Mouse (Mus musculus) MEL (cell line): Measurements from ENCODE around the gene Nob1. TPM values are rescaled to one million over a fixed set of nuclear protein-coding genes. Genes with fewer than 3 reads are reported as not detected.

ENCODE experiments used
- DNase-seq: peaks from one replicate; pipeline ENCODE4 v3.0.0; 2011; ENCODE audit warnings: low read depth, low spot score
- H3K27ac ChIP-seq: 2 replicates; pipeline ENCODE4 v1.5.1; 2012; ENCODE audit warnings: low read depth, mild to moderate bottlenecking, control low read depth, low read length, moderate library complexity; ENCODE audit not compliant: control insufficient read depth
- H3K27me3 ChIP-seq, 2 experiments: fragments of 150-350 bp in 1 of 2; sonication (generic) in 1 of 2; 2 replicates each; pipeline ENCODE4 v1.6.1; 2012; ENCODE audit warnings: low read length in 2 of 2, mild to moderate bottlenecking in 2 of 2, improper control_type of control experiment in 1 of 2, moderate library complexity in 1 of 2; ENCODE audit not compliant: insufficient read depth in 2 of 2, control insufficient read depth in 1 of 2
- H3K36me3 ChIP-seq, 2 experiments: 2 replicates each; pipeline ENCODE4 v1.6.1; 2012 to 2014; ENCODE audit warnings: low read length in 2 of 2, improper control_type of control experiment in 1 of 2, inconsistent platforms in 1 of 2, mild to moderate bottlenecking in 1 of 2; ENCODE audit not compliant: insufficient read depth in 2 of 2, control insufficient read depth in 1 of 2
- H3K4me1 ChIP-seq, 2 experiments: fragments of 150-350 bp in 1 of 2; sonication (generic) in 1 of 2; 2 replicates each; pipeline ENCODE4 v1.6.1; 2012; ENCODE audit warnings: low read length in 2 of 2, improper control_type of control experiment in 1 of 2, mild to moderate bottlenecking in 1 of 2; ENCODE audit not compliant: insufficient read depth in 2 of 2, control insufficient read depth in 1 of 2
- H3K4me3 ChIP-seq, 2 experiments: fragments of 150-350 bp in 1 of 2; sonication (generic) in 1 of 2; 2 replicates each; pipeline ENCODE4 v1.5.1; 2012; ENCODE audit warnings: low read depth in 2 of 2, low read length in 2 of 2, mild to moderate bottlenecking in 2 of 2, moderate library complexity in 2 of 2, control low read depth in 1 of 2, improper control_type of control experiment in 1 of 2; ENCODE audit not compliant: control insufficient read depth in 1 of 2, insufficient read depth in 1 of 2
- H3K79me2 ChIP-seq: 2 replicates; pipeline ENCODE4 v1.6.1; 2012; ENCODE audit warnings: mild to moderate bottlenecking, low read length, moderate library complexity; ENCODE audit not compliant: control insufficient read depth, poor library complexity, insufficient read depth
- H3K9ac ChIP-seq: 2 replicates; pipeline ENCODE4 v1.6.1; 2012; ENCODE audit warnings: low read depth, mild to moderate bottlenecking, control low read depth, low read length, moderate library complexity; ENCODE audit not compliant: control insufficient read depth, poor library complexity, severe bottlenecking
- H3K9me3 ChIP-seq: fragments of 150-350 bp; sonication (generic); replicated peaks from 2 replicates; pipeline ENCODE4 v1.6.1; 2012; ENCODE audit warnings: mild to moderate bottlenecking, low read length, improper control_type of control experiment, moderate library complexity; ENCODE audit not compliant: insufficient read depth
- BHLHE40 ChIP-seq: IDR thresholded peaks from 2 replicates; pipeline ENCODE4 v1.6.1; 2012; ENCODE audit warnings: low read depth, mild to moderate bottlenecking, inconsistent platforms, low read length, improper control_type of control experiment, borderline replicate concordance
- CHD1 ChIP-seq: IDR thresholded peaks from 2 replicates; pipeline ENCODE4 v1.6.1; 2012; ENCODE audit warnings: low read depth, mild to moderate bottlenecking, inconsistent platforms, low read length, improper control_type of control experiment
- CHD2 ChIP-seq: IDR thresholded peaks from 2 replicates; pipeline ENCODE4 v1.6.1; 2011; ENCODE audit warnings: low read length, improper control_type of control experiment
- CTCF ChIP-seq, 3 experiments: IDR thresholded peaks in 2 of 3; conservative IDR thresholded peaks in 1 of 3; 2 replicates each; pipeline ENCODE4 v1.5.1; 2011 to 2012; ENCODE audit warnings: low read length in 3 of 3, low read depth in 2 of 3, mild to moderate bottlenecking in 2 of 3, improper control_type of control experiment in 1 of 3, inconsistent platforms in 1 of 3, mixed read lengths in 1 of 3, moderate library complexity in 1 of 3; ENCODE audit not compliant: control insufficient read depth in 1 of 3, insufficient read depth in 1 of 3, poor library complexity in 1 of 3, severe bottlenecking in 1 of 3
- E2F4 ChIP-seq: IDR thresholded peaks from 2 replicates; pipeline ENCODE4 v1.6.1; 2011; ENCODE audit warnings: low read depth, low read length, improper control_type of control experiment, borderline replicate concordance
- ELF1 ChIP-seq: IDR thresholded peaks from 2 replicates; pipeline ENCODE4 v1.6.1; 2014; ENCODE audit warnings: low read depth, mild to moderate bottlenecking, inconsistent platforms, low read length, improper control_type of control experiment, moderate library complexity
- ETS1 ChIP-seq: IDR thresholded peaks from 2 replicates; pipeline ENCODE4 v1.6.1; 2012; ENCODE audit warnings: low read depth, mild to moderate bottlenecking, inconsistent platforms, low read length, improper control_type of control experiment, moderate library complexity
- GATA1 ChIP-seq: IDR thresholded peaks from 2 replicates; pipeline ENCODE4 v1.6.1; 2011; ENCODE audit warnings: low read depth, low read length, improper control_type of control experiment
- HCFC1 ChIP-seq: IDR thresholded peaks from 2 replicates; pipeline ENCODE4 v1.6.1; 2012; ENCODE audit warnings: low read depth, mild to moderate bottlenecking, inconsistent platforms, low read length, improper control_type of control experiment, moderate library complexity
- JUND ChIP-seq: IDR thresholded peaks from 2 replicates; pipeline ENCODE4 v1.6.1; 2011; ENCODE audit warnings: low read depth, mild to moderate bottlenecking, improper control_type of control experiment, low read length
- MAX ChIP-seq: IDR thresholded peaks from 2 replicates; pipeline ENCODE4 v1.6.1; 2011; ENCODE audit warnings: low read length, improper control_type of control experiment
- MAZ ChIP-seq: IDR thresholded peaks from 2 replicates; pipeline ENCODE4 v1.6.1; 2012; ENCODE audit warnings: low read depth, mild to moderate bottlenecking, inconsistent platforms, low read length, improper control_type of control experiment
- MXI1 ChIP-seq: IDR thresholded peaks from 2 replicates; pipeline ENCODE4 v1.6.1; 2011; ENCODE audit warnings: mild to moderate bottlenecking, low read depth, low read length, improper control_type of control experiment
- MYC ChIP-seq: IDR thresholded peaks from 2 replicates; pipeline ENCODE4 v1.6.1; 2011; ENCODE audit warnings: low read depth, mild to moderate bottlenecking, low read length, improper control_type of control experiment, moderate library complexity
- NELFE ChIP-seq: IDR thresholded peaks from 2 replicates; pipeline ENCODE4 v1.6.1; 2011; ENCODE audit warnings: low read depth, low read length, improper control_type of control experiment
- NRF1 ChIP-seq: IDR thresholded peaks from 2 replicates; pipeline ENCODE4 v1.6.1; 2014; ENCODE audit warnings: low read depth, mild to moderate bottlenecking, inconsistent platforms, low read length, improper control_type of control experiment, moderate library complexity; ENCODE audit not compliant: poor library complexity, insufficient read depth, severe bottlenecking
- POLR2A ChIP-seq, 2 experiments: IDR thresholded peaks; 2 replicates each; pipeline ENCODE4 v1.6.1; 2011 to 2012; ENCODE audit warnings: low read length in 2 of 2, mild to moderate bottlenecking in 2 of 2, control low read depth in 1 of 2, improper control_type of control experiment in 1 of 2, low read depth in 1 of 2, moderate library complexity in 1 of 2; ENCODE audit not compliant: control insufficient read depth in 1 of 2, insufficient read depth in 1 of 2, poor library complexity in 1 of 2
- POLR2AphosphoS2 ChIP-seq: IDR thresholded peaks from 2 replicates; pipeline ENCODE4 v1.6.1; 2011; ENCODE audit warnings: low read length, improper control_type of control experiment
- POLR2AphosphoS5 ChIP-seq: IDR thresholded peaks from 2 replicates; pipeline ENCODE4 v1.6.1; 2012; ENCODE audit warnings: low read depth, borderline replicate concordance, mild to moderate bottlenecking, inconsistent platforms, low read length, moderate library complexity, mixed read lengths
- SIN3A ChIP-seq: IDR thresholded peaks from 2 replicates; pipeline ENCODE4 v1.6.1; 2012; ENCODE audit warnings: low read length, improper control_type of control experiment, inconsistent platforms
- TAL1 ChIP-seq: IDR thresholded peaks from 2 replicates; pipeline ENCODE4 v1.6.1; 2012; ENCODE audit warnings: mild to moderate bottlenecking, inconsistent platforms, low read length, moderate library complexity, mixed read lengths
- TBP ChIP-seq: IDR thresholded peaks from 2 replicates; pipeline ENCODE4 v1.8.0; 2011; ENCODE audit warnings: low read depth, low read length, improper control_type of control experiment
- TCF12 ChIP-seq: IDR thresholded peaks from 2 replicates; pipeline ENCODE4 v1.6.1; 2014; ENCODE audit warnings: low read depth, mild to moderate bottlenecking, inconsistent platforms, low read length, improper control_type of control experiment, moderate library complexity
- UBTF ChIP-seq: IDR thresholded peaks from 2 replicates; pipeline ENCODE4 v1.6.1; 2012; ENCODE audit warnings: low read depth, mild to moderate bottlenecking, inconsistent platforms, low read length, improper control_type of control experiment, moderate library complexity, borderline replicate concordance; ENCODE audit not compliant: insufficient read depth
- USF1 ChIP-seq: IDR thresholded peaks from 2 replicates; pipeline ENCODE4 v1.6.1; 2014; ENCODE audit warnings: low read depth, mild to moderate bottlenecking, inconsistent platforms, low read length, improper control_type of control experiment, moderate library complexity
- USF2 ChIP-seq, 2 experiments: IDR thresholded peaks; 2 replicates each; pipeline ENCODE4 v1.6.1; 2011 to 2012; ENCODE audit warnings: improper control_type of control experiment in 2 of 2, low read length in 2 of 2, borderline replicate concordance in 1 of 2, inconsistent platforms in 1 of 2, low read depth in 1 of 2, mild to moderate bottlenecking in 1 of 2; ENCODE audit not compliant: insufficient read depth in 1 of 2
- polyA plus RNA-seq, 2 experiments: library from polyadenylated mRNA; stranded (reverse) in 1 of 2; unstranded in 1 of 2; fragments of >175 nt in 1 of 2; fragments of >200 nt in 1 of 2; gene quantifications; 2 replicates each; pipeline versions ENCODE4 v1.2.1 to v1.2.4; 2012; ENCODE audit warnings: low replicate concordance in 2 of 2, low read depth in 1 of 2; ENCODE audit not compliant: insufficient read length in 2 of 2, insufficient read depth in 1 of 2, missing spikeins in 1 of 2
- total RNA-seq: library from RNA; depleted of rRNA; stranded (reverse); fragments of 300-350 nt; gene quantifications from 2 replicates; pipeline ENCODE4 v1.2.3, GENCODE M21; 2012

Gene Nob1
- total and polyA plus RNA-seq, 3 experiments: 125 to 200 (median 144) TPM

DNA sequence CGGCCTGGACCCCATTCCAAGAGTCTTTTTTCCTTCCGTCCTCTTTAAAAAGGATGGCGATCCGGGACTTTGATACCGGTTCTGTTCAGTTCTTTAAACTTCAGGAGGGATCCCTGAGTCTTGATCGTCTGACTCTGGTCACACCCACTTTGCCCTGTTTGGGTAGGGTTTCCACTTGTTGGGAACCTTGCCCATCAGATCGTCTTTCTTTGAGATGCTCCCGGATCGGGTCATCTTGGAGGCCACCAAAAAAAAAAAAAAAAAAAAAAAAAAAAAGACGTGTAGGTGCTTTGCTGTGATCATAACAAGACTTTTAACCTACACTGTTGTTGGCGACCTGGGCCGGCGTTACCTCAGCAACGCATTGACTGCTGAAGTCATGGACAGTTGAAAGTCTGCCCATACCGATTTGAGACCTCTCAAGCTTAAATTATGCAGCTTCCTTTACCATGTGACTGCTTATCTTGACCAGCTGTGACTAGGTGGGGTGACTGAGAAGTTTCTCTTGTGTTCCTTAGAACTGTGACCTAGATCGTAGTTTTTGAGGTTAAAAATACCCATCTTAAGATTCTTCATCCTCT lies 12.1 kb upstream of the Nob1 start (continued):
- TF ChIP-seq POLR2A (IDR thresholded peaks at IDR 0.05; ENCODE audit: control insufficient read depth in 1 of 2, insufficient read depth in 1 of 2, low read depth in 1 of 2, low read length in 2 of 2, poor library complexity in 1 of 2): 0 out of 4 replicates have a peak, but pooled peaks of 1 of the 2 experiments have one; percentile 33
- peak; percentile 42 for TF ChIP-seq TAL1
- peak; percentile 84 for TF ChIP-seq MAX

DNA sequence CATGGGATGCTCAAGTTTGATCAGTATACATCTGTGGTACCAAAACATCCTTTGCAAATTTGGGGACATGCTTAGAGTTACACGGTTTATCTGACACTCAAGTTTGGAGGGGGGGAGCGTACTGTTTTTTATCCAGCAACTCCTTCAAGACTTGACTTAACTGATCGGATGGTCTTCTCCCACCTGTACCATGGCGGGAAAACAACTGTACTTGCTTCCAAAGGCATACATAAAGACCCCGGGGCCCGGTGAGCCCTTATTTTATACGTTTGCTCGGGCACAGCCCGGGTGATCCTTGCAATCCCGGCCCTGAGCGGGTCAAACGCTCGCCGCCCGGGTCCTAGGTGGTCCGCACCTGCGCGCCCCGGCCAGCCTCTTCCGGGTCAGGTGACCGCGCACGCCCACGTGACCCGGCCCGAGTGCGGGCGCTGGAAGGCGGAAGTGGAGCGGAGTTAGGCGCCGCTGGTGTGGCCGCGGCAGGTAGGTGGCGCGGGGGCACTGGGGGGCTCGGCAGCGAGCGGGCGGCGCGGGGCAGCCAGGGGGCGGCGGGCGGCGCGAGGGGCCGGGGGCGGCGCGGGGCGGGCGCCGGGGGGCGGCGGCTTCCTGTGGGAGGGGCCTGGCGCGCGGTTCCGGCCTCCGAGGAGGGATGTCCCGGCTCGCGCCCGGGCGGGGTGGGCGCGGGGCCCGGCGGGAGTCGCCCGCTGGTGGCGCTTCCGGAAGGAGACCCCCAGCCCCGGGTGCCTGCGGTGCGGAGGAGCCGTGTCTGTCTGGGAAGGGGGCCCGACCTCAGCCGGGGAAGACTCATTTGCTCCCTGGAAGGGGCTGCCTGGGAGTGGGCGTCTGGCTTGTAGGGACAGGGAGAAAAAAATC lies 11.3 kb upstream of the Nob1 start, which contains the start of gene Wwp2:
Gene Wwp2 (plus strand): TSS at position 404 of the 870 bp plus-strand sequence.
- Histone ChIP-seq H3K9ac (peak within 1 kb of the TSS; percentile 97), H3K36me3 (peaks cover 0 to 11% of the 10 kb centered on the region in 2 experiments; a peak in 2 of 4 replicates), H3K4me3 (peak within 1 kb of the TSS; percentile 91), H3K4me1 (peaks cover 3 to 14% of the 10 kb centered on the region in 2 experiments), H3K79me2 (peaks cover 6% of the 10 kb centered on the region; the same call in 1 of the 2 replicates), H3K27ac (peak within 1 kb of the TSS; percentile 90), H3K27me3 (no peaks in the 10 kb centered on the region), H3K9me3 (no peaks in the 10 kb centered on the region)
- peak; percentile 85 for DNase-seq
- peak; percentile 12; the same call in 1 of the 2 replicates for TF ChIP-seq MAZ
- TF ChIP-seq NELFE: peak; percentile 51
- TF ChIP-seq TCF12: 0 out of 2 replicates have a peak, but pooled peaks have one; percentile 47
- no peak for TF ChIP-seq MYC
- no peak for TF ChIP-seq POLR2AphosphoS5
- peak; percentile 63 for TF ChIP-seq NRF1
- 0 out of 2 replicates have a peak, but pooled peaks have one; percentile 16 for TF ChIP-seq CHD1
- peak; percentile 80 for TF ChIP-seq MAX
- TF ChIP-seq USF1: peak; percentile 99
- peak; percentile 82 to 98 for TF ChIP-seq USF2 (IDR thresholded peaks at IDR 0.05; ENCODE audit: borderline replicate concordance in 1 of 2, insufficient read depth in 1 of 2, low read depth in 1 of 2, low read length in 2 of 2)
- no peak for TF ChIP-seq JUND
- peak; percentile 22; the same call in 1 of the 2 replicates for TF ChIP-seq TBP
- peak; percentile 81 for TF ChIP-seq HCFC1
- TF ChIP-seq POLR2A (IDR thresholded peaks at IDR 0.05; ENCODE audit: control insufficient read depth in 1 of 2, insufficient read depth in 1 of 2, low read depth in 1 of 2, low read length in 2 of 2, poor library complexity in 1 of 2): peak; percentile 51 to 85
- no peak for TF ChIP-seq ETS1
- TF ChIP-seq POLR2AphosphoS2: 0 out of 2 replicates have a peak, but pooled peaks have one; percentile 39
- peak; percentile 99 for TF ChIP-seq ELF1
- no peak for TF ChIP-seq UBTF
- no peak for TF ChIP-seq CHD2
- no peak for TF ChIP-seq GATA1
- TF ChIP-seq MXI1: peak; percentile 40; the same call in 1 of the 2 replicates
- peak; percentile 78; the same call in 1 of the 2 replicates for TF ChIP-seq BHLHE40
- TF ChIP-seq E2F4: peak; percentile 69; the same call in 1 of the 2 replicates
- peak; percentile 65 for TF ChIP-seq SIN3A
- no peak for TF ChIP-seq CTCF (IDR thresholded peaks at IDR 0.05 in 2 of 3, conservative IDR thresholded peaks at IDR 0.05 in 1 of 3; ENCODE audit: control insufficient read depth in 1 of 3, insufficient read depth in 1 of 3, low read depth in 2 of 3, low read length in 3 of 3, poor library complexity in 1 of 3, severe bottlenecking in 1 of 3)
